Mouse (Mus musculus) stomach, embryonic 15.5 days (tissue): ENCODE data around the gene Kcnt2. TPM values are rescaled to one million over a fixed set of nuclear protein-coding genes. Genes with fewer than 3 reads are reported as not detected.

Source experiments
- ATAC-seq: fragments of 200-750 bp; cut with Nextera tagmentation; 2 replicates; pipeline ENCODE4 v1.8.0; 2017; ENCODE audit warnings: low read depth, moderate number of reproducible peaks, moderate TSS enrichment; ENCODE audit not compliant: insufficient read depth, low FRiP score
- H3K27ac ChIP-seq: fragments of 300-500 bp; sonication (generic); 2 replicates; pipeline ENCODE4 v1.5.1; 2015; ENCODE audit warnings: mild to moderate bottlenecking, inconsistent platforms
- H3K27me3 ChIP-seq: fragments of 300-500 bp; sonication (generic); replicated peaks from 2 replicates; pipeline ENCODE4 v1.6.1; 2015; ENCODE audit warnings: inconsistent platforms
- H3K36me3 ChIP-seq: fragments of 300-500 bp; sonication (generic); 2 replicates; pipeline ENCODE4 v1.6.1; 2015; ENCODE audit warnings: inconsistent platforms
- H3K4me1 ChIP-seq: fragments of 300-500 bp; sonication (generic); 2 replicates; pipeline ENCODE4 v1.6.1; 2015; ENCODE audit warnings: inconsistent platforms
- H3K4me2 ChIP-seq: fragments of 300-500 bp; sonication (generic); 2 replicates; pipeline ENCODE4 v1.6.1; 2015; ENCODE audit warnings: mild to moderate bottlenecking, inconsistent platforms
- H3K4me3 ChIP-seq: fragments of 300-500 bp; sonication (generic); replicated peaks from 2 replicates; pipeline ENCODE4 v1.5.1; 2015; ENCODE audit warnings: inconsistent platforms
- H3K9ac ChIP-seq: fragments of 300-500 bp; sonication (generic); 2 replicates; pipeline ENCODE4 v1.6.1; 2015; ENCODE audit warnings: inconsistent platforms
- H3K9me3 ChIP-seq: fragments of 300-500 bp; sonication (generic); 2 replicates; pipeline ENCODE4 v1.6.1; 2016; ENCODE audit warnings: inconsistent platforms
- WGBS: fragments of 180-500 bp; shearing (Covaris S2); methylation state at CpG from one replicate; pipeline ENCODE4 v1.1.7; 2015; 5-methylcytosine and 5-hydroxymethylcytosine counted together
- polyA plus RNA-seq: library from polyadenylated mRNA; unstranded; fragments of >200 nt; fragmentation: Nextera tagmentation; extraction: Ambion mirVana; gene quantifications from 2 replicates; pipeline ENCODE4 v1.2.1, GENCODE M21; 2015

Gene Kcnt2
- polyA plus RNA-seq, 1 experiment from 2014 or later = 3.5 TPM

DNA sequence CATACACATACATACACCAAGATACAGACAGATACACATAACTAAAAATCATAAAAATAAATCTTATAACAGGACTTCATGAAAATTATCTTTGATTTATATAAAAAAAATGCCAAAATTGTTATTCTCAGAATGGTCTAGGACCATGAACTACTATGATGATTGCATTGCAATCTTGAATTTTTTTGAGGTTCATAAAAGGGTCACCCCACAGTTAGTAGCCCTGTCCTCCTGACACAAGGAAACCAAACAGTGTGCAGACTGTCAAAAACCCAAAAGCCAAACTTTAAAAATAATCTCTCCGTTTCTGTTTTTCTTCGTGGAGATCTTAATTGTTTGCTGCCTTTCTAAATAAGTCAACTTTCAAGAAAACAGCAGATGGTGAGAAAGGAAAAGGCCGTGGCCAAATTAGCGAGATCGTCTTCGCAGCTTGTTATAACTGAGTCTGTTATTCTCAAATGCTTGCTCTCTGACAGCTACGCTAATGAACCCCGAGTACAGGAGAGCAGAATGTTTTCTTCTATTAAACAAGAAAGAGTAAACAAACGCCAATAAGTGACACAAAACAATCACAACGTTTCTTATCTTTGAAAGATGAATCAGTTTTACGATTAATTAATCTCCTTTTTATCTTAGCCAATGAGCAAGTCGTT is 414.9 kb downstream of the Kcnt2 start:
- Histone ChIP-seq H3K9me3 (no peaks in the 10 kb centered on the region), H3K27me3 (no peaks in the 10 kb centered on the region), H3K4me1 (no peaks in the 10 kb centered on the region), H3K4me2 (peak overlapping the region; percentile 41), H3K4me3 (0 out of 2 replicates have a peak overlapping the region, but pooled peaks have one; percentile 15), H3K36me3 (no peaks in the 10 kb centered on the region), H3K27ac (no peak overlapping the region), H3K9ac (no peak overlapping the region)
- WGBS = 26% methylated on average over 12 of the region's 12 CpGs
- ATAC-seq = no peak

DNA sequence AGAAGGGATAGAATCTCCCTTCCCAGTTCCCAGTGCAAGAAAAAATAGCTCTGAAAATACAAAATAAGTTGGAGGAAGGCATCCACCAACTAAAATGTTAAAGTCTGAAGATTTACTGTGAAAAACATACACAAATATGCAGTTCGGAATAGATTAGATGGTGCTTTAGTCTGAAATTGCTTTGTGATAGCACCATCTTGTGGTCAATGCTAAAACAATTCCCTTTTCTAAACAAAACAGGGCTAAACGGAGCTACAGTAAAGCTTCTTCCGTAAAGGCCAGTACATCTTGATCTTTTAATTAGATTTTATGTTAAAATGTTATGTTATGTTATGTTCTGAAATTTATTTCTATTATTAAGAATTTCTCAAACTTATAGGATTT is 415.4 kb downstream of the Kcnt2 start:
- H3K4me1 ChIP-seq = no peaks in the 10 kb centered on the region
- no peak overlapping the region for H3K9ac ChIP-seq
- no peaks in the 10 kb centered on the region for H3K36me3 ChIP-seq
- H3K4me3 ChIP-seq = 0 out of 2 replicates have a peak overlapping the region, but pooled peaks have one; percentile 15
- WGBS = 15% methylated on average over 3 of the region's 3 CpGs
- no peaks in the 10 kb centered on the region for H3K9me3 ChIP-seq
- no peaks in the 10 kb centered on the region for H3K27me3 ChIP-seq
- H3K27ac ChIP-seq = no peak overlapping the region
- ATAC-seq = no peak
- H3K4me2 ChIP-seq = peak overlapping the region; percentile 41

Other genes starting within 250 kb of the Kcnt2 start
- gene Cfh, start 62.4 kb upstream of the Kcnt2 start, polyA plus RNA-seq = 7.1 and 7.2 TPM in 2 replicates